Mouse (Mus musculus) embryonic fibroblast, embryonic 13.5 days (primary cell): ENCODE results near the gene Gtf2h3.
"Not testable (repeated sequence)": the region's sequence is repeated elsewhere in the genome, so short reads cannot be mapped to it uniquely, and the experiment has no call there.

Experiments
- CTCF ChIP-seq: IDR thresholded peaks from 2 replicates; pipeline ENCODE4 v1.5.1; 2011; ENCODE audit warnings: mild to moderate bottlenecking, control low read depth, low read length, moderate library complexity, borderline replicate concordance; ENCODE audit not compliant: insufficient read depth
- POLR2A ChIP-seq: IDR thresholded peaks from 2 replicates; pipeline ENCODE4 v1.6.1; 2011; ENCODE audit warnings: low read depth, mild to moderate bottlenecking, control low read depth, low read length, moderate library complexity

GRCm38 (mm10) chr5:124599726-124600125, 20.8 kb downstream of the Gtf2h3 start:
- not testable (repeated sequence) for TF ChIP-seq POLR2A, CTCF
